Mouse (Mus musculus) hindbrain, embryonic 16.5 days (tissue): Measurements from ENCODE around the gene Inpp4b. TPM values are rescaled to one million over a fixed set of nuclear protein-coding genes. Genes with fewer than 3 reads are reported as not detected.

ENCODE experiments used
- ATAC-seq: fragments of 200-750 bp; cut with Nextera tagmentation; 2 replicates; pipeline ENCODE4 v1.8.0; 2017; ENCODE audit warnings: moderate TSS enrichment, moderate library complexity
- H3K27ac ChIP-seq: fragments of 300-500 bp; sonication (generic); 2 replicates; pipeline ENCODE4 v1.5.1; 2014; ENCODE audit warnings: low read depth, mild to moderate bottlenecking, control low read depth, low read length, moderate library complexity
- H3K27me3 ChIP-seq: fragments of 300-500 bp; sonication (generic); replicated peaks from 2 replicates; pipeline ENCODE4 v1.6.1; 2014; ENCODE audit warnings: low read length; ENCODE audit not compliant: control insufficient read depth, insufficient read depth
- H3K36me3 ChIP-seq: fragments of 300-500 bp; sonication (generic); 2 replicates; pipeline ENCODE4 v1.6.1; 2014; ENCODE audit warnings: mild to moderate bottlenecking, low read length, moderate library complexity, mixed read lengths; ENCODE audit not compliant: control insufficient read depth, insufficient read depth
- H3K4me1 ChIP-seq: fragments of 300-500 bp; sonication (generic); 2 replicates; pipeline ENCODE4 v1.6.1; 2014; ENCODE audit warnings: low read depth, low read length; ENCODE audit not compliant: control insufficient read depth, insufficient read depth
- H3K4me2 ChIP-seq: fragments of 300-500 bp; sonication (generic); 2 replicates; pipeline ENCODE4 v1.6.1; 2014; ENCODE audit warnings: mild to moderate bottlenecking, low read length, control low read depth, moderate library complexity
- H3K4me3 ChIP-seq: fragments of 300-500 bp; sonication (generic); 2 replicates; pipeline ENCODE4 v1.5.1; 2014; ENCODE audit warnings: mild to moderate bottlenecking, low read length, control low read depth, moderate library complexity
- H3K9ac ChIP-seq: fragments of 300-500 bp; sonication (generic); 2 replicates; pipeline ENCODE4 v1.6.1; 2014; ENCODE audit warnings: low read depth, mild to moderate bottlenecking, control low read depth, low read length, moderate library complexity
- H3K9me3 ChIP-seq: fragments of 300-500 bp; sonication (generic); 2 replicates; pipeline ENCODE4 v1.6.1; 2014; ENCODE audit warnings: mild to moderate bottlenecking, low read length, moderate library complexity; ENCODE audit not compliant: control insufficient read depth
- WGBS: fragments of 180-500 bp; shearing (Covaris S2); extraction: QIAGEN DNeasy Blood & Tissue Kit; methylation state at CpG from one replicate; pipeline ENCODE4 v1.1.7; 2014; 5-methylcytosine and 5-hydroxymethylcytosine counted together
- polyA plus RNA-seq: library from polyadenylated mRNA; unstranded; fragments of >200 nt; fragmentation: Nextera tagmentation; extraction: Ambion mirVana; gene quantifications from 2 replicates; pipeline ENCODE4 v1.2.1, GENCODE M21; 2015

Gene Inpp4b
- polyA plus RNA-seq, 1 experiment from 2014 or later = 13.6 TPM

DNA sequence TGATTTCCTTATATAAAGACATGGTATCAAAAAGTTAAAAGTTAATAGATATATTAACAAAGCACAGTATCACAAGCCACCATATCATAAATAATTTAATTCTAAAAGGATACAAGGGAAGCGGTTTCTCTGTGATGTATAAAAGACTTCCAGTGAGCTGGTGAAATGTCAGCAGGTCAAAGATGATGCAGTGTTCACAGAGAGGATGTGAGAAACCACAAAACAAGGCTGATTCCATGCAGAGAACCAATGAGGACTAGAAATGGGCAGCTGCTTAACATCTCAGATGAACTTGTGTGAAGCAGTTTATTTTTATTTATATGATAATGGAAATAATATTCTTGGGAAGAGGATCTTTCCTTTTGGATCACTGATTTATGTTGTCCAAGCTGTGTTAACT, 359.7 kb downstream of the Inpp4b start:
- Histone ChIP-seq H3K4me1 (no peaks in the 10 kb centered on the region), H3K4me3 (no peak overlapping the region), H3K27me3 (no peaks in the 10 kb centered on the region), H3K36me3 (no peaks in the 10 kb centered on the region), H3K9ac (no peak overlapping the region), H3K4me2 (no peak overlapping the region), H3K9me3 (no peaks in the 10 kb centered on the region), H3K27ac (no peak overlapping the region)
- no peak for ATAC-seq
- WGBS = 88% methylated on average over 1 of the region's 1 CpGs

DNA sequence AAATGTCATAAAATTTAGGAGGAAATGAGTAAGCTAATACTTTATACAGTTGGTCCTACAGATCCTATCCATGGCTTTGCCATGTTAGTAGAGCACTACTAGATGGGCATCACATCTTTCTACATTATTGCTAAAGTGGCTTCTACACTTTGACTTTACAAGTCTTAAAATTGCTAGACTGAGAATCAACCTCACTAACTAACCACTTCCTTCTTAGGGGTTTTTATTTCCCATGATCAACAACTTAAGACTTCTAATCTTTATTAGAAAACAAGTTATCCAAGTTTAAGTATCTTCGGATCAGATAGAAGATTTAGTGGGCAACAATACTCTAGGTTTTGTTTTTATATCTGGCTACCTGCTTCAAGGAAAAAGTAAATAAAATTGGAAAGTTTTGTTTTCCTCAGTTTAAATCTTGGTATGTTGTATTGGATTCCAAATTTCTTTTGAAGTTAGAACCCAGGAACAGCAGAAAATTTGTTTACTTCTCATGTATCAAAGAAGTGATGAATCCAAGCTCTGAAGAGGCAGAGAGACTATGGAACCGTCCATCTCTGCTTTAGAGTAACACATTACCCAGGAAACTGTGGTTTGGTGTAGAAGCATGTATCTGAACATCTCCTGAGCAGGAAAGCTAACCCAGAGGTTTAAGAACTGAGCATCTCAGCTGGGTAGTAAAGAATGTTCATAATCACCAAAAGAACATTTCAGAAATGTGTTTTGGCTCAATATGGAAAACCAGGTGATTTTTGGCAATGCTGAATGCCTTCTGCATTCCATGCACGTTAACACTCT, 361.4 kb downstream of the Inpp4b start:
- Histone ChIP-seq H3K9me3 (no peaks in the 10 kb centered on the region), H3K9ac (no peak overlapping the region), H3K36me3 (no peaks in the 10 kb centered on the region), H3K27ac (no peak overlapping the region), H3K4me2 (no peak overlapping the region), H3K4me1 (no peaks in the 10 kb centered on the region), H3K27me3 (no peaks in the 10 kb centered on the region), H3K4me3 (no peak overlapping the region)
- ATAC-seq = no peak
- WGBS = 84% methylated on average over 3 of the region's 3 CpGs

DNA sequence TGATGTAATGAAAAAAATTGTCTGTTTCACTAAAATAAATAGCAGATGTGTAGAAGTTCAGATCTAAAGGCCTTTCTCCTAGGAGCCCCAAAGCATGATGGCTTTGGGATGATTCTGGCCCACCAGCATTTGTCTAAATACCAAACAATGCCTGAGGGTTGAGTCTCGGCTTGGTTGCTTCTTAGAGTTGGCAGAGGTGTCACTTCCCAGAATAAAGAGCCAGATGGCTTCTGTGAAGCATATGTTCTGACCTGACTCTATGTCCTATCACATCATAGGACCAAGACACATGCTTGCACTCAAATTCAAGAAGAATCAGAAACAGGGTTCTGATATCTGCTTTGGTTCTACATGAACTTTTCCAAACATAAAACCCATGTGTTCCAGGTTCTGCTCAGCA, 365.1 kb downstream of the Inpp4b start:
- no peak overlapping the region for H3K4me3 ChIP-seq
- no peak overlapping the region for H3K4me2 ChIP-seq
- no peaks in the 10 kb centered on the region for H3K27me3 ChIP-seq
- no peak overlapping the region for H3K27ac ChIP-seq
- no peak overlapping the region for H3K9ac ChIP-seq
- 48% methylated on average over 1 of the region's 1 CpGs for WGBS
- H3K4me1 ChIP-seq = no peaks in the 10 kb centered on the region
- H3K9me3 ChIP-seq = no peaks in the 10 kb centered on the region
- H3K36me3 ChIP-seq = no peaks in the 10 kb centered on the region
- ATAC-seq = no peak

DNA sequence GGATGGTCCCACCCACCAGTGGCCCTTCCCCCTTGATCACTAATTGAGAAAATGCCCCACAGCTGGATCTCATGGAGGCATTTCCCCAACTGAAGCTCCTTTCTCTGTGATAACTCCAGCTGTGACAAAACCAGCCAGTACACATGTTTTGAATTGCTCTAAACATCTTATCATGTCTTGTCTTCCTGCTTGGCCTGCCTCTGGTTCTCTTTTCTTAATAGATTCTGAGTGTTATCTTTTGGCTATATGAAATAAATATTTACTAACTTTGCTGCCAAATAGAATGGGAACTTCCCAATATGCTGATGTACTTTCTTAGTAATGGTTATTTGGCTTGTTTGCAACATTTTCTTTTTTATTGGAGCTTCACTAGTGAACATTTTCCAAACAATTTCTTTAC, 389.0 kb downstream of the Inpp4b start:
- Histone ChIP-seq H3K4me3 (no peak overlapping the region), H3K4me1 (no peaks in the 10 kb centered on the region), H3K9ac (no peak overlapping the region), H3K36me3 (no peaks in the 10 kb centered on the region), H3K27me3 (no peaks in the 10 kb centered on the region), H3K9me3 (no peaks in the 10 kb centered on the region), H3K27ac (no peak overlapping the region), H3K4me2 (no peak overlapping the region)
- no peak for ATAC-seq

DNA sequence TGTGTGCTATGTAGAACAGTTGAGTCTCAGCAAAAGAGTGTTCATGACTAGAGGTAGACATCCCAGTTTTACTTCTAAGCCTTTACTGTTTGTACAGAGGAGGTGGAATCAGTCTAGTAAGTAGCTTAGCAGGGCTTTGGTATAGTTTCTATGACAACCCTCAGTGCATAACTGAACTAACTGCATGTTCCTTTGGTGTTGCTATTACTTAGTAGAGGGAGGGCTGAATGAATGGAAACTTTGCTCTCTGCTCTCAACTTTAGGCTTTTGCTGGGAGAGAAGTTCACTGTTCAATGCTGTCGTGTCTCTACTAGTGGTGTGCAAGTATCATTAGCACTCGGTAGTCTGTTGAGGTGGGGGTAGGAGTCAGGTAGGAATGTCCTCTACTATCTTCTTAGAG, 393.3 kb downstream of the Inpp4b start:
- Histone ChIP-seq H3K36me3 (no peaks in the 10 kb centered on the region), H3K27me3 (no peaks in the 10 kb centered on the region), H3K4me1 (no peaks in the 10 kb centered on the region), H3K9me3 (no peaks in the 10 kb centered on the region), H3K4me3 (no peak overlapping the region), H3K27ac (no peak overlapping the region), H3K4me2 (no peak overlapping the region), H3K9ac (no peak overlapping the region)
- no peak for ATAC-seq
- WGBS = 90% methylated on average over 2 of the region's 2 CpGs

DNA sequence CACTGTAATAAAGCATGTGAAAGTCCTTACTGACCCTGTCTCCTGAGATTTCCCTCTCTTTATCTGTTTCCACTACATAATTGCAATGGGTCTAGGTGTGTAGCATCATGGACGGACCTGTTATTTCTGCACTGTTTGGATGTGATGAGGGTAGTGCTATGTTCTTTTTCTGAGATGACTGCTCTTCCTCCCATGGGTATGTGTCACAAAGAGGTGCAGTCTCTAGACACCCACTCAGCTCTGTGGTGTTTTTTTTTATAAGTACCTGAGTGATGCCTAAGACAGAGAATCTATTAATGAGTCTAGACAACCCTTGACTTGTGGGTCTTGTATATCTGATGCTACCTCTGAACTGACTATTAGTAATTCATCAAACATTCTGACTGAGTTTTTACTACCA, 393.7 kb downstream of the Inpp4b start:
- no peaks in the 10 kb centered on the region for H3K36me3 ChIP-seq
- no peak overlapping the region for H3K4me2 ChIP-seq
- no peaks in the 10 kb centered on the region for H3K27me3 ChIP-seq
- no peaks in the 10 kb centered on the region for H3K4me1 ChIP-seq
- no peak overlapping the region for H3K27ac ChIP-seq
- WGBS = 96% methylated on average over 1 of the region's 1 CpGs
- no peak overlapping the region for H3K4me3 ChIP-seq
- no peak for ATAC-seq
- no peak overlapping the region for H3K9ac ChIP-seq
- no peaks in the 10 kb centered on the region for H3K9me3 ChIP-seq

DNA sequence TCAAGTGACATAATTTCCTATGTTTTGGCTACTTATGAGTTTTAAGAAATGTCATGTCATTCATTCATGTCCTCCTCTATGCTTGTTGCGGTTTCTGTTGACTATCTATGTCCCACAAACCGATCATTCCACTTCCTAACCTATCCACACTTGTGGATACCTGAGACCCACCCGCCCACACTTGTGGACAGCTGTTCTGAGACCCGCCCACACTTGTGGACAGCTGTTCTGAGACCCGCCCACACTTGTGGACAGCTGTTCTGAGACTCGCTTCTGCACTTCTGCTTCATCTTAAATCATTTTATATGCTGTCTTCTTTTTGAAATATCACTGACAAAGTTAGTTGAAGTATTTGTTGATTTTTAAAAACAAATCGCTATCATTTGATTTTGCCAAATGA, 400.2 kb downstream of the Inpp4b start:
- ATAC-seq = no peak
- H3K4me2 ChIP-seq = no peak overlapping the region
- H3K36me3 ChIP-seq = no peaks in the 10 kb centered on the region
- H3K9me3 ChIP-seq = no peaks in the 10 kb centered on the region
- no peaks in the 10 kb centered on the region for H3K4me1 ChIP-seq
- H3K27me3 ChIP-seq = no peaks in the 10 kb centered on the region
- no peak overlapping the region for H3K4me3 ChIP-seq
- H3K27ac ChIP-seq = no peak overlapping the region
- H3K9ac ChIP-seq = no peak overlapping the region
- 94% methylated on average over 7 of the region's 7 CpGs for WGBS

DNA sequence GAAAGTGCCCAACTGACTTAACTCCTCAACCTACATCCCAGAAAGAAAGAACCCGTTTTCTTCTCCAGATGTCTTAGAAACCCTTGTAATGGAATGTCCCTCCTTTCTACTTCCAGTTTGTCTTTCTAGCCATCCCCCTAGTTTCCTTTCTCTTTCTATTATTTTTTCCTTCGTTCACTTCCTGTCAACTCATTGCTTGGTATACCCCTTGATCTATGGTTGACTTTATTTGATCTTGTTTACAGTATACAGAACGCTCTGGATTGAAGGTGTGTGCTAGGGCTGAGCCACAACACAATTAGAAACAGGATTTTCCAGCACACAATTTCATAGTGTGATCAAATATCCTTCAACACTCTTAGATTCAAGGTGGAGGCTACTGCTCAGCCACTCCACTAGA, 400.7 kb downstream of the Inpp4b start:
- no peak for ATAC-seq
- H3K9me3 ChIP-seq = no peaks in the 10 kb centered on the region
- no peak overlapping the region for H3K9ac ChIP-seq
- WGBS = 89% methylated on average over 3 of the region's 3 CpGs
- H3K27me3 ChIP-seq = no peaks in the 10 kb centered on the region
- H3K4me1 ChIP-seq = no peaks in the 10 kb centered on the region
- H3K27ac ChIP-seq = no peak overlapping the region
- H3K36me3 ChIP-seq = no peaks in the 10 kb centered on the region
- no peak overlapping the region for H3K4me3 ChIP-seq
- H3K4me2 ChIP-seq = no peak overlapping the region

DNA sequence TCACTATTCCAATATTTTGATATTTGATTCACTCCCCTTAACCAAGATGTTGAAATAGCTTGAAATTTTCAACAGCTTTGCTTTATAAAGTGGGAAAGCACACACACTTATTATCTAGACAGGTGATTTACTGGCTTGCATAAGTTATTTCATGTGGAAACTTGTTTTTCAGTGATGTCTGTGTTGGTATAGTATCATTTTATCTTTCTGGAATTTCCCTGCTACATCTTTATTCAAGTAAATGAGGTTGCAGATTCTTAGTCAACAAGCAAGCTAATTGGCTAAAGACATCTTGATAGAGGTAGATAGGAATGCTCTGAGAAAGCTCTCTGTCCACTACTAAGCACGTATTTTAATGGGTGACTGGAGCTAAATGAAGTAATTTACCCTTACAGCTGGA, 403.1 kb downstream of the Inpp4b start:
- no peak overlapping the region for H3K4me2 ChIP-seq
- no peak for ATAC-seq
- WGBS = 52% methylated on average over 1 of the region's 1 CpGs
- no peaks in the 10 kb centered on the region for H3K4me1 ChIP-seq
- no peaks in the 10 kb centered on the region for H3K9me3 ChIP-seq
- no peaks in the 10 kb centered on the region for H3K36me3 ChIP-seq
- H3K27me3 ChIP-seq = no peaks in the 10 kb centered on the region
- H3K9ac ChIP-seq = no peak overlapping the region
- no peak overlapping the region for H3K27ac ChIP-seq
- H3K4me3 ChIP-seq = no peak overlapping the region

DNA sequence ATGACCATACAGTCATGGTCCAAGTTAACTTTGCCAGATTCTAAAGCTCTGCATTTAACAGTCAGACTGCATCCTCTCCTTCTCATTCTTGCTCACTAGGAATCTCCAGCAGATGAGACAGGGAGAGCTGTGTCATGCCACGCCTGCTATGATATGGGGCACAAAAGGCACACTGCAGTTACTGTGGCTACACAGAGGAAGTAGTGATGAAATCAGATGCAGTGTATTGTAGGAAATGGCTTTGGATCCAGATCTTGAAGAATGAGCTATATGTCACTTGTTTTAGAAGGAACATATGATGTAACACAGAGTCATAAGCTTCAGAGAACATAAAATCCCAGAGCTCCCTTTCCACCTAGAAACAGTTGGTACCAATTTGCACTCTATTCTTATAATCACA, 408.8 kb downstream of the Inpp4b start:
- H3K27me3 ChIP-seq = no peaks in the 10 kb centered on the region
- H3K27ac ChIP-seq = no peak overlapping the region
- WGBS = 63% methylated on average over 1 of the region's 1 CpGs

More for the DNA sequence above, 408.8 kb downstream of the Inpp4b start:
- no peak overlapping the region for H3K4me2 ChIP-seq
- H3K9ac ChIP-seq = no peak overlapping the region
- no peak overlapping the region for H3K4me3 ChIP-seq
- H3K4me1 ChIP-seq = no peaks in the 10 kb centered on the region
- no peak for ATAC-seq
- H3K36me3 ChIP-seq = no peaks in the 10 kb centered on the region
- no peaks in the 10 kb centered on the region for H3K9me3 ChIP-seq
